Mouse (Mus musculus): Measurements from ENCODE around the gene Mindy4.

Mindy4 gene

DNA sequence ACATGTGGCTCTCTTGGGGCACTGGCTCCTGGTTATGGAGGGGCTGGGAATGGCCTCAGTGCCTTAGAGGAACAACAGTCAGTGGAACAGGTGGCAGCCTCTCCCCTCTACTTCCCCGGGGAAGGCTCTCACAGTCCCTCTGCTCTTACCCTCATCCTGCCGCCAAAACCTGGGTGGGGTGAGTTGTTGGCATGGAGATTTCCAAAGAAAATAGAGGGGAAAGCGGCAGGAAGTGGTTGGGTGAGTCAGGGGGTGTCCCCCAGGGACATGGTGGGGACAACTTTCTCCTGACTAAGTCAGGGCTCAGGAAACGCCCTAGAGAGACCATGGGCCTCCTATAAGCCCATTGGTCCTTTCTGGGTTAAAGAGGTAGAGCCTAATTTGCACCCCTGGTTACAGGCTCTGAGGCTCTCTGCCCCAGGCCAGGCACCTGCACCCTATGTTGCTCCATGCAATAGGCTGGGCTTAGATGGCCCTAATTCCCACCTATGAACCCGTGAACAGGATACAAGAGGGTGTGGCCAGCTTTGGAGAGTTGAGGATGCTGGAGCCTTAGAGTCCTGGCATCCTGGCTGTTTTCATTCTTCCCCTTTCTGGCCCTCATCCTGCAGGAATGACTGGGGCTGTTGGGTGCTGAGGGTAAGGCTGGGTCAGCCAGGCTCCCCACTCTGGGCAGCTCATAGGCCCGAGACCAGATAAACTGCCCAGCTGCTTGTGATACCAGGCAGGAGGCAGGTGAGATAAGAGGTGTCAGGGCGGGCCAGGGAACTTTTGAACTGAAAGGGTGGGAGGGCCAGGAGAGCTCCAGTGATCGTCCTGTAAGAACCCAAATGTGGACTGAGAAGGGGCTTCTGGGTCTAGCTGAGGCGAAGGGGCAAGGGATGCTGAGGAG is 136.0 kb downstream of the Mindy4 start:
- DNase-seq (ENCODE audit: low read depth, low spot score) = no peak

DNA sequence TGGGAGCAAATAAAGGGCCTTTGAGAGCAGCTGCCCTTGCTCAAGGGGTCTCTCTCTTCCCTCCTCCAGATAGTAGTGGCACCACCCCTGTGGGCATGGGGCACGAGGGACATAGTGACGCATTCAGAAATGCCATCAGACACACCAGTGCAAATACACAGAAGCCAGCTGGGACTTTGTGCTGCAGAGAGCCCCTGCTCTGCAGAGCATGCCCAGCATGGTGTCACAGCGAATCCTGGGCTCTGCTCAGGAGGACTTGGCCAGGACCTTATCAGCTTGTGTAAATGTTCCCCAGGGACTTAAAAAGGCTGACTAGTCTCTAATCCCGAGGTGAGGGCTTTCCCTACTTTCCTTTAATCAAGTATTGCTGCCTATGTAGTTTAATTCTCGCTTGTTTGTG is 138.5 kb downstream of the Mindy4 start:
- no peak for DNase-seq (ENCODE audit: low read depth, low spot score)

DNA sequence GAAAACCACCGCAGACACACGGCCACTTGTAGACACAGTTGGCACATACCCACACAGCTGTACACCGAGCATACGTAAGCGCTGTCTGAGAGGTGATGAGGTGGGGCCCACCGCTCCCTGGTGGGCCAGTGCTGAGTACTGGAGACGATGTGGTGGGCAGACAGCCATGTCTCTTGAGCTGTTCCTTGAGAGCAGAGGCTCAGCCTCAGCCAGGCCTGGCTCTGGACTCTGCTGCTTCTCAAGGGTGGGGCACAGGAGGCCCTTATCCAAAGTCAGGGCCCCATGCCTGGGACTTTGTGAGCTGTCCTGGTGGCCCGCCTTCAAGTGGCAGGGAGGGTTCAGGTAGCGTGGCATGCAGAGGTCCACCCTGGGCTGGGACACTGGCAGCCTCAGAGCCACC is 139.1 kb downstream of the Mindy4 start:
- no peak for DNase-seq (ENCODE audit: low read depth, low spot score)

DNA sequence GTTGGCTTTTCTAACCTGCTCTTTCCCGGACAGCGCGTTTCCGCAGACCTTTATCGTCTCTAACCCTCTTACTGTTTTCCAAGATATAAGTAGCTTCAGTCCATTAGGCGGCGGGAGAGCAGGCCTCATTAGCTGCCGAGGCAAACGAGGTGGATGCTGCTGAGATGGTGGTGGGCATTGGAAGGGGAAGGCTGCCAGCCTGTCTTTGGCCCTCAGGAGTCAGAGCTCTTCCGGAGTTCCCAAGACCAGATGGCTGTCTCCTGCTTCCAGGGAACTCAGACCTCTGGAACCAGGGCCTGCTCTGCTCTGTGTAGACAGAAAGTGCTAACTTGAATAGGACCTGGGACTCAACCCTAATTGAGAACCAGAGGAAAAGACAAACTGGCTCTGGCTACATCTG is 140.3 kb downstream of the Mindy4 start:
- no peak for DNase-seq (ENCODE audit: low read depth, low spot score)

DNA sequence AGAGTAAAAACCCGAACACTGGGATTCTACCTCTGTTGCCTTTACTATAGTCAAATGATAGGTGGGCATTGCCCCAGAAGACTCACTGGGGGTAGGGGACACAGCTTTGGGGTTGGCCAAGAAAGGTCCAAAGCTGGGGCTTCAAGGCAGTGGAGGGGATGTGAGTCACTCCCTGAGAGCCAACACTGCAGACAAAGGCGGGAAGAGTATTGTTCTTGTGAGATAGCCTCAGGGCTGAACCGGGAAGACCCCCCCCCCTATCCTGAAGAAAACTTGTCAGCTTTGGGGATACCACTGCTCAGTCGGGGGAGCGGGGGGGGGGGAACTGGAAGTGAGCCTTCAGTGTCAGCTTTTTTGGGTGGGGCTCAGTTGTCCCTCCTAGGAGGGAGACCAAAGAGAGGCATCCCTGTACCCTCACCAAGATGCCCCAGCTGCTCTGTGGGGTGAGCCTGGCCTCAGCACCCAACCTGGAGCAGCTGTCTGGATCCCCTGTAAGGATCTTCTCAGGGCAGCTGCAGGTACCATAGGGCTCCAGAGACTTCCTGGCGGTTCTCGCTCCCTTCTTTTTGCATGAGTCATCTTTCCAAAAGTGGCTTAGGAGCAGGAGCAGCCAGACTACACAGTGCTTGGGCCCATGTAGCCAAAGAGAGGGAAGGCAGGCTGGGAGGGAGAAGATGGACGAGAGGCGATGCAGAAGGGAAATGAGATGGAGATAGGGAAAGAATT is 141.3 kb downstream of the Mindy4 start:
- DNase-seq (ENCODE audit: low read depth, low spot score) = no peak

DNA sequence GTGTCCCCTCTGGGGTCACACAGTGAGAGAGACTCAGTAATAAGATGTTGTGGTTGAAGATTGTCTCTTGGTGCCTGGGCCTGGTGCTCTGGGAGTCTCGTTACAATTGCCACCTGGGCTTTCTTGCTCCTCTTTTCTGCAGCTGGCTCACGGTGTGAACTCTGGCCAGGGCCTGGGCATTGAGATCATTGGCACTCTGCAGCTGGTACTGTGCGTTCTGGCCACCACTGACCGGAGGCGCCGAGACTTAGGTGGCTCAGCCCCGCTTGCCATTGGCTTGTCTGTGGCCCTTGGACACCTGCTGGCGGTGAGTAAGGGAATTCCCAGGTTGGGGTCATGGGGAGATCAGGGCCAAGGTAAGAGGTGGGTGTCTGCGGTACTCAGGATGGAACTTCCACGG is 142.1 kb downstream of the Mindy4 start:
- no peak for DNase-seq (ENCODE audit: low read depth, low spot score)

DNA sequence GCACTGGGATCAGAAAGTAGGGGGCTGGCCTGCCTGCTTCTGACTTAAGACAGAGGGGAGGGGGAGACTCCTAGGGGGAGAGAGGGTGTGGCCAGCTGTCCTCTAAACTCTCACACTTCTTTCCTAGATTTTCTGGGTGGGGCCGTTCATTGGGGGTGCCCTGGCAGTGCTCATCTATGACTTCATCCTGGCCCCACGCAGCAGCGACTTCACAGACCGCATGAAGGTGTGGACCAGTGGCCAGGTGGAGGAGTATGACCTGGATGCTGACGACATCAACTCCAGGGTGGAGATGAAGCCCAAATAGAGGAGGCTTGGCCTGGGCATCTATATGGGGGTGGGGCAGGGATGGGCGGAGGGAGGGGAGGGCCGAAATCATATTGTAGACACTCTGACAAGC is 143.3 kb downstream of the Mindy4 start:
- no peak for DNase-seq (ENCODE audit: low read depth, low spot score)

DNA sequence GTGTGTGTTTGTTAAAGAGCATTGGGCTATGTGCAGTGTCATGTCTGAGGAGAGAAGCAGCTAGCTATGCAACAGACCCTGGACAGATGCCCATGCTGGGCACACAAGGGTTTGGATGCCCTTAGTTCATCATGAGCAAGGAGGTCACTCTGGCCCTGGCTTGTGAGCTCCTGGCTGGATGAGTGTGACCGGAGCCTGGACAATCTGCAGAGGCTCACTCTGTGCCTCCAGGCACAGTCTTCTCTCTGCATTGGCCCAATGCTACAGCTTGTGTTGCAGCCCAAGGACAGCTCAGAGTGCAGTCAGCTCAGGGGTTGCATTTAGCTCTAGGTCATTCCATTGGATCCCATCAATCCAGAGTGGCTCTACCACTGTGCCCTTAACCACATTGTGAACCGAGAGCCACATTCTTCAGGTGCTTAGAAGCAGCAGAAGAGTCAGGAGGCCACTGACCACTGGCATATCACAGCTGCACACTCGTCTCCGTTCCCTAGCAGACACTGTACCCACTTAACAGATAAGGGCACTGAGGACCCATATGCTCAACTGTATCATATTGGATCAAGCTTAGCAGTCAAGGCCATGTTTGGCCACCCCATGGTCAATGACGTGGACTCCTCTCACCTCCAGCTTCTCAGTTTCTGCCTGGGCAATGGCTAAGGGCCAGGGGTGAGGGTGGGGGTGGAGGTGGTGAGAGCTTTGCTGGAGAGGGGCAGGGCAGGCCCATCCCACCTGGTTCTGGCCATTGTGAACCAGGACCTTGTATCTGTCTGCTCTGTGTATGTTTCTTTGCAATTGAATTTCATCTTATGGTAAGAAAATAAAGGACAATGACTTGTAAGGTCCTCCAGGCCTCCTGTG is 144.8 kb downstream of the Mindy4 start:
- no peak for DNase-seq (ENCODE audit: low read depth, low spot score)

DNA sequence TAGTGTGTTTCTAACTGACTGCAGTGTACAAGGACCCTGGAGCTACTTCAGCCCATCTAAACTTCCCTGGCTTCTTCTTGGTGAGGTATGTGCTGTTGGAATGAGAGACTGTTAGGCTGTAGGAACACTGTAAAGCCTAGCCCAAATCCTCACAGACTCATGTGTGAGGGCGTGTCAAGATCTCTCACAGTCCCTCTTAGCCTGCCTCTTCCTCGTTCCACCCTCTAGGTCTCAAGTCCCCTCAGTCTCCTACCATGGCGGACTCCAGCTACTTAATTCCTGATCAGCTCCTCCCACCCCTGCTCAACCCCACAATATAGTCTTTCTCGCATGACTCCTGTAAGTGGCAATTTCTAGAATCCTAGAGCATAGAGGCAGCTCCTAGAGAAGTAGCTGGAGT is 146.0 kb downstream of the Mindy4 start:
- DNase-seq (ENCODE audit: low read depth, low spot score) = no peak

DNA sequence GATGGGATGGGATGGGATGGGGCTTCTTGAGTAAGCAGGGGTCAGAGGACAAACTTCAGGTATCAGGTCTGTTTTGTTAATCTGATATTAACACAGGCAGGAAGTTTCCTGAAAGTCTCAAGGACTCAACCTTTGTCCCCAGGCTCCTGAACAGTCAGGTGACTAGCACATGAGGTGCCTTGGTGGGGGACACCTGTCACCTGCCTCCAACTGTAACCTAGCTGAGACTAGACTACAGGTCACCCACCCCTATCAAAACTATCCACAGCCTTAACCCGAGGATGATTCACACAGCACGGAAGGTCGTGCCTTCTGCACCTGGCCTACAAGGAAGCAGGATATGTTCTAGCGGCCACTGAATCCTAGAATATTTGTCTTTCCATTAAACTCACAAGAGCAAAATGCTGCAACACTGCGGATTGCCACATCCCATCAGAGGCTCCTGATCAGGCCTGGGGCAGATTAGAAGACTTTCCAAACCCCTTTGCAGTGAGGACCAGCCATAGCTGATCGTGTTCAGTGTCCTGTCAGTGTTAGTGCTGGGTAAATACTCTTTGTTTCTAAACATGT is 147.3 kb downstream of the Mindy4 start:
- no peak for DNase-seq (ENCODE audit: low read depth, low spot score)

DNA sequence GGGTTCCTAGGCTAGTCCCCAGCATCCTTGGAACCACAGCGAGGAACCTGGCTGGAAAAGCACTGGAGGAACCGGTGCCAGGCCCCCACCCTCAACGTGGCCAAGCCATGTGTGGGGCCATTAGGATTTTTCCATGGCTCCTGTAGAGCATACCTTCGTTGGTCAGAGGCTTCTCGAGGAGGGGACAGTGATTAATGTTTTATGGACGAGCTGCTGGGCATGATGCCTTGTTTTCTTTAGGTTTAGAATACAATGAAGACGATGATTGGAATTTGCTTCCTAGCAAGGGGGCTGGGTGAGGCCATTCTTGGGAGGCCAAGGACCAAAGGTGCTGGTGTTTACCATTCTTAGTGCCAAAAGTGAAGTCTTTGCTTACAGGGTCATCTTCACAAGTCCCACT is 148.5 kb downstream of the Mindy4 start:
- DNase-seq (ENCODE audit: low read depth, low spot score) = no peak

DNA sequence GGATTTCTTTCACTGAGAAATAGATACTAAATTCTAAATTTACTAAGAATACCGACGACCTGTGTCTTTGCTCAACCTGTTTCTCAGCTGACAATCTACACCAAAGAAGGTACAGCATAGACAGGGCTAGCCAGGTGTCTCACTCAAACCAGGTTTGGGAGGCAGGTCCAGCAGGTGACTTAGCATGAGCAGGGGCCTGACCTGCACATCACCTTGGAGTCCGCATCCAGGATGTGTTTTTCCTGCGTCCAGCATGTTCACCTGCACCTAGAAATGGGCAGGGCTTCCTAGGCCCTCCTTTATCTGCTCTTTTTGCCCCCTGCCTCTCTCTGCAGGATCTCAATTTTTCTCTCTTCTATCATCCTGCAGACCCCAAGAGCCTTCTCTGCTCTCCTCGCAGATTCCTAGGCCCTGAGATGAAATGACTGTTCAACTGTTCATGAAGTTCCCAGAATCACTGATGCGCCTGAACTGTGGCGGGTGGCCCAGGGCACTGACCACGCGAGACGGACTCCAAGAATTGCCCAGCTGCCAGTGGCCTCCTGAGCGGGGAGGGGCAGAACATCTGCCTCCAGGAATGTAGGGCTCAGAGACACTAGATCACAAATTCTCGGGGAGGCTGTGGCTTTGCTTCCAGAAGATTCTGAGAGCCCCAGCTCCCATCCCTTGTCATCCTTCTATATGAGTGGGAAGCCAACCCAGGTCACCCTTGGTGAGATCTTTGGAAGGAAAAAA is 150.7 kb downstream of the Mindy4 start:
- no peak for DNase-seq (ENCODE audit: low read depth, low spot score)

DNA sequence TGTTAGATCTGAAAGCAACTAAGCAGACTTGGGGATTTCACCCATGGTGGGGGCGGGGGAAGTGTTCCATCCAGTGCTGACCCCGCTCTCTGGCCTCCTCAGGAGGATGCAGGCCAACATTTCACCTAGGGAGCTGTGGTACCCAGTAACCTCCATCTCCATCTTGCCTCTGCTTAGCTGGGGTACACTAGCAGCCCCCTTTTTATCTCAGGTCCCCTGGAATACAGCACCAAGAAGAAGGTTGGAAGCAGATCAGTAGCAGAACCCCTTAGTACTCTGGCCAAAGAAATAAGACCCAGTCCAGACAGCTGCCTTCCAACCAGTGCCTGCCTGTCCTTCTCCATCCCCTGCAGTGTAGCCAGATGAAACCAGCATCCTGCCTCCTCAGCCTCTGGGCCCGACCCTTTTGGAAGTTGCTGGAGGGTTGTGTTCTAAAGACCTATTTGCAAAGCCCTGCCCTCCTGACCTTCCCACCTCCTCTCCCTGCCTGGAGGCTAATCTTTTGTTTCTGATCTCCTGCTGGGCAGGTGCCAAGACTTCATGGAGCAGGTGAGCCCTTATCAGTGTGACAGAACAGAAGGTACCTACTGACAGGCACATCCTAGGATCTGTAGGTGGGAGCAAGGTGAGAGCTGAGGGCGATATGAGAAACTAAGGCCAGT is 151.4 kb downstream of the Mindy4 start:
- DNase-seq (ENCODE audit: low read depth, low spot score) = peak; percentile 9

DNA sequence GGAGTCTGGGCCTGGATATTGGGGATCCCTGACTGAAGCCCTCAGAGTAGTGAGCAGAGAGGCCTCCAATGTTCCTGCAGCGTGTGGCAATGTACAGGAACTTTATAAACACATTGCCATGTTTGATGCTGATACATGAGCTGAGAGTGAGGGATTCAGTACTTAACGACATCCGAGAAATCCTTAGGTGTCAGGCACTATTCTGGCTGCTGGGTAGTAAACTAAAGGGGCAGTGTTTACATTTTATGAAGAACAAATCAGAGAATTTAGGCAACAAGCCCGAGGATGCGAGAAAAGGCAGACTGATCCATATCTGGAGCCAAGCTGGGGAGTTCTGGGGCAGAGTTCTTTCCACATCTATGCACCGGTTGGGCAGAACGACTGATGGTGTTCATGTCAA is 152.4 kb downstream of the Mindy4 start:
- DNase-seq (ENCODE audit: low read depth, low spot score) = no peak

DNA sequence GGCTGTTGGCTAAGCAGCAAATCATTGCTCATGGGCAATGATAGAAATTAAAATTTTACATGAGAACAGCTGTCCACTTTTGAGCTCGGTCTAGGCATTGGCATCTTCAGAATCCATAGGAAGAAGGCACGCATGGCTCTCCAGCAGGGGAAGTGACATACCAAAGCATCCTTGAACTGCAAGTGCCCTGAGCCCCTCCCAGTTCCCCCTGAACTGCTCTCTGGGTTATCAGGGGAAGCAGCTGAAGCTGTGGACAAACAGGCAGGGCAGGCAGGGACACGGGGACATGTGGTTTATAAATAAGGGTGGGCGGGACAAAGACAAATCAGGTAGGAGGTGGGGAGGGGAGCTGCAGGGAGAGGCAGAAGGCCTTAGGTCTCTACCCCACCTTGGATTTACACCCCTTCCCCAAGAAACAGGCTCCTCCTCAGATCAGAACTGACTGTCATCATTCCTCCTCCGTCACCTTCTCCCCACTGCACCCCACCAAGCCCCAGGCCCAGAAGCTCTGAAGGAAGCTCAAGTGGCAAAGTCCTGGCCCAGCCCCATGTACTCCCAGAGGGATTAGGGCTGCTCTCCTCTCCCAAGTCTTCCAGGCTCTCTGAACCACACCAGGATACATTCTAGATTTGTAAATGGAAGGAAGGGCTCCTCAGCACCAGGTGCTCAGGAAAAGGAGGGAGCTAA is 153.0 kb downstream of the Mindy4 start:
- DNase-seq (ENCODE audit: low read depth, low spot score) = no peak

DNA sequence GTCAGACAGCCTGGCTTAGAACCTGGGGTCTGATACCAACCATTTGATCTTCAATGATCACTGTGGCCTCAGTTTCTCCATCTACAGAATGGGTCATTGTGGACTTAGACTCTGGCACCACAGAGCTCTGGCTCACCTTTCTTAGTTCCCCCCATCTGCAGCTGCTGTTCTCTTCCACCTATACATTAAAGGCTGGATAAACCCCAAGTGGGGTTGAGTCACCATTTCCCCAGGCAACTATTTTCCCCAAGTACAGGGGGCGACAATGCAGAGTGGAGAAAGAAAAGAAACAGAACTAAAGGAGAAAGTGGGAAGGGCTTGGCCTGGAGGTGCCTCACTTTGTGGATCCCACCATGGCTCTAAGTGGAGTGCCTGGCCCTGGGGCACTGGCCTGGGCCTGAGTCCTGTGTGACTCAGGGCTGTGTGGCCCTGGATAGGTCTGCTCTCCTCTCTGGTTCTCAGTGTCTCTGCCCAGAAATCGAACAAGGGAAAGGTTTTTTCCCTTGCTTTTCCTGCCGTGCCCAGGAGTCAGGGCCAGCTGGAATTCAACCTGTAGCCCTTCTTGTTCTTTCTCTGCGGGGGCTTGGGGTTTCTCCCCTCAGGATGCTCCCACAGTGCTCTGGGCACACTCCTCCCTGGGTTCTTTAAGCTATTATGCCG is 153.9 kb downstream of the Mindy4 start:
- DNase-seq (ENCODE audit: low read depth, low spot score) = no peak

DNA sequence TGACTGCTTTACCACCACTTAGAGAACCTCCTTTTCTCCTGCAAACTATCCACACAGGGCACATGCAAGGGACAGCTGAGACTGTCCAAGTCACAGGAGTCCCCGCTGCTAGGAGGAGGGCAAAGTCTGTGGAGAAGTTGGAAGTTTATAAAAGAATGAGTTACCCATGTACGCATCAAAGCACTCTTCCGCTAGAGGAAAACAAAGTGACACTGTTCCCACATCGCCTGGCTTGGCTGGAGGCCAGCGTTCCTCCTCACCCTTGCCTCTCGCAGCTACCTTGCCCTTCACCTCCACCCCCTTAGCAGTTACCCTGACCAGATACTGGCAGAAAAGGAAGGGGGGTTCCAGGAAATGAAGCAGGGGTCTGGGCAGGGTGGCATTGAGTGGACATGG is 154.5 kb downstream of the Mindy4 start:
- no peak for DNase-seq (ENCODE audit: low read depth, low spot score)

DNA sequence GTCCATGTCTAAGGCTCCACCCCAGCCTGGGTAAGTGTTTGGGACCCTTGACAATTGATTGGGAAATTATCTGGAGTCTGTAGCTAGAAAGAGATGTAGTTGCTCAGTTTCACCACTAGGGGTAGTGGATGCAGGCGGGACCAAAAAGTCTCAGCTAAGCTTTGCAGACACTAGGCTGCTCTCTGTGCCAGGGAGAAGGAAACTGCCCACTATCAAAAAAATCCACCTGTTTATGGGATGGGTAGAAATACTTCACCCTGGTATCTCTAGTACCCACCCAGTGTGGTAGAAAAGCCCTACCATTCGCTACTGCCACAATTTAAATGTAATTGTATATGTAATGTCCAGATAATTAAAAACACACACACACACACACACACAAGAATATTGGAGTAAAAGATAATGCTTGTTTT is 155.6 kb downstream of the Mindy4 start:
- DNase-seq (ENCODE audit: low read depth, low spot score) = peak; percentile 68

DNA sequence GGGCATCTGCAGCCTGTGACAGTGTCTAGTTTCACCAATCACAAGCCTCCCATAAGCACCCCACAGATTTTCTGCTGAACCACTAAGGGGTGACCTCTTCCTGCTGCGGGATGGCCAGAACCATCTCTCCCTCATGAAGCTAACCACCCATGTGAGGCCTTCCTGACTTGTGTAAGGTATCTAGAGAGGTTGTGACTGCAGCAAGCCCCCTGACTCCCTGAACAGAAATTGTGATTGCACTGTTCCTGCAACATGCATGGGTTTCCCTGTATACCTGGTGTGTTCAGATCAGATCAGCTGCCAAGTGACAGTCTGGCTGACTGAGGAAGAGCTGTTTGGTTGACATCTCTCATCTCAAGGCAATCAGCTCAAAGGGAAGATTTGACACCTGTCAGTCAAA is 159.5 kb downstream of the Mindy4 start:
- DNase-seq (ENCODE audit: low read depth, low spot score) = no peak

All from R1 (cell line).